Mouse (Mus musculus) right cerebral cortex, postnatal 10 days (tissue): ENCODE measurements around the gene Slc22a4.
"Not testable (repeated sequence)": the region's sequence is repeated elsewhere in the genome, so short reads cannot be mapped to it uniquely, and the experiment has no call there.

Experiments
- DNase-seq, 2 experiments: peaks; one replicate each; pipeline ENCODE4 v3.0.0; 2021; ENCODE audit warnings: low spot score in 2 of 2

Slc22a4 gene

DNA sequence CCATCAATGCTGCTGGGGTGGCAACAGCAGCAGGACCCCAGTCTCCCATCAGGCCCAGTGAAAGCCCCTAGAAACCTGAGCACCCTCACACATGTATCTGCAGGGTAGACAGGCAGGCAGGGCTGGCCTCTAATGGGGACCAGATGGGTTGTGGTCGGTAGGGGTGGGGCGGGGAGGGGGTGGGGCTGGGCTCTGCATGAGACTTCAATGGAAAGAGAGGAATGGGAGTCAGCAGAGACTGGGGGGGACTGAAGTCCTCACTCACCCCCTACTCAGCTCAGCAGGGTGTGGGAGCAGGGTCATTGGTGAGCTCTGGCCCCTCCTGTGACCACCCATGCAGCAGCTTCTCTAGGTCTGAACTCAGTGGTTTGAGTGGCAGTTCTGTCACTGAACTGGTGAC is 29.5 kb upstream of the Slc22a4 start:
- no peak for DNase-seq

DNA sequence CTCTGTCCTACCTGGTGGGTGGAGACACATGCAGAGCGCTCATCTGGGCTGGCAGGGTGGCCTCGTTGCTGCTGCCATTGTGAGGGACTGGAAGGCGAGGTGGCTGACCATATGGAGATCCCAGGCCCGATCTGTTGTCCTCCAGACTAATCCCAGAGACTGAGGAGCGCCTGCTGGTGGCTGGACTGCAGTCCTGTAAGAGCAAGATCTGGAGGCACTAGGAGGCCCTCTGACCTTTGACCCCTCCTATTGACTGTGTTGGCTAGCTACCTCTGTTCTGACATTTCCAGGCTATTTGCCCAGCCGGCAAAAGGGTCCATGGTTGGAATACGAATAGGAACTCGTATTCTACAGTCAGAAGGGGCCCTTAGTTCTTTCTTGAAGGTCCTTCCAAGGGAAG is 28.2 kb upstream of the Slc22a4 start:
- DNase-seq: peak; percentile 70 to 79

DNA sequence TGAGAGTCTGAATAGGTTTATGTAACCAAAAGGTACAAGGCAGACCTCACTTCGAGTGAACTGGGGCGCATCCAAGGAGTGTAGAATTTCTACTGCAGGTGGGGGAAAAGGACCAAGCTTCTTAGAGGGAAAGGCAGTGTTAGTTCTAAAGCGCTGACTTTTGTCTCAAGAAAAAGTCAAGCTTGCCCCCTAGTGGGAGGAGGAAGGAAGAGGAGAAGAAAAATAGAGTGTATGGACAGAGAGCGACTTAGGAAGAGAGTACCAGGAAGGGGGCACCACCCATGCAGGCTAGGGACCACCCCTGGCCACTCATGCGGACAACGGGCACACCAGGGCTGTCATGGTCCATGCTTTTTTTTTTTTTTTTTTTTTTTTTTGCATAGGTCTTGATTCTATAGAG is 26.4 kb upstream of the Slc22a4 start:
- peak; percentile 59 to 61 for DNase-seq

DNA sequence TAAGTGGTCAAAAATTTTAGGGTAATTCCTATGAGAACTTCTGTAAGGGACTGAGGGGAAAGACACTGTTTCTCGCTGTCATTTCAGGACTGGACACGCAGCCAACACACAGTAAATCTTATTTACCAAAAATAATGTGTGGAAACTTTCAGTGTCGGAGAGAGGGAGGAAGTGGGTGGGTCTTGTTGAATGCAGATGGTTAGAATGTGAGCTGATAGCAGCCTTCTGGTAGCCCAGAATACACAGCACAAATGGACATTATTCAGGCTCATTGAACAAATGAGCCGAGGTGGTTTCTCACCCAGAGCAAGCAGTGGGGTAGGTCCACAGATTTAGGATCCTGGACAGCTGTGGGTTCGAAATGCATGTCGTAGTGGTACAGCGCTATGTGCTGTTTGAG is 25.2 kb upstream of the Slc22a4 start:
- DNase-seq: no peak

DNA sequence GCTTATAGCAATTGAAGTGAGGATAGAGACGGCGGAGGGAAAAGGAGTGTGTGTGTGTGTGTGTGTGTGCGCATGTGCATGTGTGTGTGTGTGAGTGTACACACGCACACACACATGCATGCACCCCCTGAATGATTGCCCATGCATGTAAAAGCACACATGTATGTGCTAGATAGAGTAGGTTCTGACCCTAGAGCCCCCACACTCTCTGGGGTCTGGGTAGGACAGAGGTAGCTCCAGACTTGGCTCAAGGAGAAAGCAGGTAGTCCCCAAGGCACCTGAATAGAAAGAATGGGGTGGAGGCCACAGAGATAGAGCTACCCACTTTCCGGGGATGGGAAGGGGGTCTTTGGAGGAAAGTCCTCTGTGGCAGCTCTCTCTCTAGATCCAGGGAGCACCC is 24.2 kb upstream of the Slc22a4 start:
- DNase-seq: no peak

DNA sequence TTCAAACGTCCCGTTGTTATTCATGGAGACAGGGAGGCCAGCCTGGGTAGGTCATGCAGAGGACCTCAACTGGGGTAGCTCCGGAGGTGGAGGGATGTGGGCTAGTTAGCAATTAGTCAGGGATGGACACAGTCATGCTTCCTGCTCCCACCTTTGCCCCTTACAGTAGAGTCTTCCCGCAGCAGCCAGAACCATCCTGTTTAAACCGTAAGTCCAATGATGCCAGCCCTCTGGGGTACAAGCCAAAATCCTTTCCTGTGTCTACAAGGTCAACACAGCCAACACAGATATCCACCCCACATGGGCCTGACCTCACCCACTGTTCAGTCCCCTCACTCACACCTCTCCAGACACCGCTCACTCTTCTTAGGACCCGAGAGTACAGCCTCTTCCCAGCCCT is 23.3 kb upstream of the Slc22a4 start:
- DNase-seq: no peak

DNA sequence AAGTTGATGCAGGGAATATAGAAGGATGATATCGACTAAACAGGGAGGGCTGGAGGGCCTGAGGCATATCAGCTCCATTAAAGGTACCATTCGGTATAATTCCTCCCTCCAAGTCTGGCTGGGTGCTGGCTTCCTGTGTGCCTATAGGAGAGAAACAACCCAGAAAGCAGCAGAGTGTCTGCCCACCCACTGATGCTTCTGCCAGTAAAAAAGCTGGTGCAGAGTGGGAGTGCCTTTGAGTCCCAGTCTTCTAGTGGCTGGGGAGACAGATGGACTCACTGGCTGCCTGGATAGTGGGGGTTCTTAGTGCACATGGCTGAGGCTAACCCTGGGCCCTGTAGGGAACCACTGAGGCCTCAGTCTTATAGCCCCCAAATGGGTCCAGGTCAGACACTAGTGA is 22.3 kb upstream of the Slc22a4 start:
- no peak for DNase-seq

DNA sequence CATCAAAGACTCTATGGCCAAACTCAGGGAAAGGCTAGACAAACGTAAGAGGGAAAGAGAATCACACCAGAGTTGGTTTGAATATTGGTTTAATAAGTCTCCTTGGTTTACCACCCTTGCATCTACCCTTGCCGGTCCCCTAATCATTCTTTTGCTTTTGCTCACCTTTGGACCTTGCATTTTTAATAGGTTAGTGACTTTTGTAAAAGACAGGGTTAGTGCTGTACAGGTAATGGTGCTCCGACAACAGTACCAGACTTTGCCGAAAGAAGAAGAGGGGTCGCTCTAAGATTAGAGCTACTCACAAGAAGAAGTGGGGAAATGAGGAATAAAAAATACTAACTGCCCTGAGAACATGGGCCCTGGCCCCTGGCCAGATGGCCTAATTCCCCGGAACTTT is 12.8 kb upstream of the Slc22a4 start:
- no peak for DNase-seq

DNA sequence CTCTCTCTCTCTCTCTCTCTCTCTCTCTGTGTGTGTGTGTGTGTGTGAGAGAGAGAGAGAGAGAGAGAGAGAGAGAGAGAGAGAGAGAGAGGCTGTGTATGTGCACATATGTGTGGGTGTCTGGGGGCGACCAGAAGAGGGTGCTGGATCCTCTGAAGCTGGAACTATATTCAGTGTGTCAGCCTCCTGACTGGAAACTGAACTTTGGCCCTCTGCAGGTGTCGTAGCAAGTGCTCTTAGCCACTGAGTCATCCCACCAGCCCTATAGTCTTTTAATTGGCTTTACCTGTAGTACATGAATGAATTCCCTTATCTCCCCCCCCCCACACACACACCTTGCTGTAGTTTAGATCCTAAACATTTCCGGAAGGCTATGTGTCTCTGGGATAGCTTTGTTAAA is 5.0 kb upstream of the Slc22a4 start:
- DNase-seq: not testable (repeated sequence)

DNA sequence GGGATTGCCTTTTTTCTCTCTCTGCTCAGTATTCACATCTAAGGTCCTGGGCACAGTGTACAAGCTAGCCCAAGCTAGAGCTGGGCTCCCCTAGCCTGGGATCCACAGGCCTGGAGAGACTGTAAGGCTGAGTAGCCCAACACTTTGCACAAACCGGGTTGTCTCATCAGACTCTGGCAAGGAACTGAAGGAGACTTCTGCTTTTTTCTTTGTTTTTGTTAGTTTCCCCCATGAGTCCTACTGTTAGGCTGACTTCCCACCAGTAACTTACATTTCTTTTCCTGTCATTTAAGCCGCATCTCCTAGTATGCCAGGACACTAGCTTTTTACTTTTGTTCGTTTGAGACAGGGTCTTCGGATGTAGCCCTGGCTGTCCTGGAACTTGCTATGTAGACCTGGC is 1.1 kb upstream of the Slc22a4 start:
- no peak for DNase-seq

DNA sequence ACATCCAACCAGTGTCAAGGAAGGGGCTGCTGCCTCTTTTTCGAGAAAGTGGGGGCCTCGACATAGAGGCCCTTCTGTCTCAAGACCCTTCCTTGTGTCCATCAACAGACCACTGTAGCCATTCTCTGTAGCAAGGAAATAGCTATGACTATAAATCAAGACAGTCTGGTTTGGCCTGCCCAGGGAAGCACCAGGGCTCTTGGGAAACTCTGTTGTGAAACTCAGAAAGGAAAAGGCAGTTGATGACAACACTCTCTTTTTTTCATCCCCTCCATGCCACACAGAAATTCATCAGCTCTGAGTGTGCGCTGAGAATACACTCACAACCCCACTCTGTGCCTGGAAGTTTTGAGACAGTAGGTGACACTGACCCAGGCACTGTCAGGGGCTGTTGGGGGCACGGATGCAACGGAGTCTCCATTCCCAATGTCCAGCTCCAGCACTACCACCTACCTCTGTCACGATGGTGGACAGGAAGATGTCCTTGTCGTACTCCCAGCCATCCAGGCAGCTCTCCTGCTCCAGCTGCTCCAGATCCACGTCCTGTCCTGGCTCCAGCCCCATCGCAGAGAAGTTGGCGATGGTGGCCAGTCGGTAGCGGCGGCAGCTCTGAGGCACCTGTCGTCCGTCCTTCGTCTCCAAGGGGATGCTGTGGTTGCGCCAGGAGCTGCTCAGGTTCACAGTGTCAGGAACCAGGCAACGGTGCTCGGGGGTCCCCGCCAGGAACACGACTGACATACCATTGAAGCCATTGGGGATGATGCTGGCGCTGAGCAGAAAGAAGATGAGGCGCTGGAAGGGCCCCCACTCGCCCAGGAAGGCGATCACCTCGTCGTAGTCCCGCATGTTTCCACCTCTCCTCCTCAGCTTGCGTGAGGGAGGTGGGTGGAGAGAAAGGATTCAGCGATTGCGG is 503 bp downstream of the Slc22a4 start:
- no peak for DNase-seq

DNA sequence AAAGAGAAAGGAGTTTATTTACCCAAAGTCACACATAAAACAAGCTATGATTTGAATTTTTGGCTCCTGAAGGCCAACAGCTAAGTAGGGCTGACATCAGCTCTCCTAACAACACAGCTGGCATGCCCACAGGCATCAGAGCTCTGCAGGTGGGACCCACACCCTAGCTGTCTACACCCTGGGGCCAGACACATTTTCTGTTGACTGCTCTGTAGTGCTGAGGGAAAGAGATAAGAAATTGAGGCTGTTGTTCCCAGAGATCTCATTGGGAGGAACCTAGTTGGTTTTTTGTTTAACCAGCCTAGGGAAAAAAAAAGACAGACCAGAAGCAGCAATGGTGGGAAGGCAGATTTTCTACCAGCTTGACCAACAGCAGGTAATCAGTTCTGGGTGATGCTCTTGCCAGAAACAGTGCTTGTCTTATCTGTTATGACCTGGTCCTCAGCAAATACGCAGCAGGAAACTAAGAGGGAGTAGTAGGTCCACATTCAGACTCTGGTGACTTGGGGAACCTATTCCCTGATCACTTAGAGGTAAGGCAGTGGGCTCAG is 1.3 kb downstream of the Slc22a4 start:
- DNase-seq: no peak

DNA sequence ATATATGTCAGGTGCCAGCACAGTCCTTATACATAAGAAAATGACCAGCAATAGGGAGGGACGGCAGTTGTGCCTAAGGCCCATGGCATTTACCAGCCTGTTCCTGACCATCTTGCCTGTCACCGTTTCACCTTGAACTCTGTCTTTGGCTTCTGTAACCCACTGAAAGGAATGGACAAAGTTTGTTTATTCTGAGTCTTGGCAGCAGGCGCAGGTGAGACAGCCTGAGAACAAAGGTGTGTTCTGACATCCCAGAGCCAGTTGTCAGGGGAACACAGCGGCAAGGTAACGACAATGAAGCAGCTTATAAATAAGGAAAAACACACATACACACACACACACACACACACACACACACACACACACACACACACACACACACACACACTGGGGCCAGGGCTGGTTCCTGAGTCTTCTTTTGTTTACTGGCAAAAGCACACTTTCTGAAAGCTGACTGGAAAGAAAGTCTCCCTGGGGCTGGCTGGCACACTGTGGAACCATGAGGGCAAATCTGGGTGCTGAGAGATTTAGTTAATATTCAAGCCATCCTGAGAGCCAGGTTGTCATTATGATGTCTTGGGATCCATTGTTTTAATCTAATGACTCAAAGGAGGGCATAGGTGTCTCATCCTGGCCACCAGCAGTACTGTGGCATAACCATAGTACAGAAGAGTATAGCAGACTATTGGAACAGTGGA is 6.3 kb downstream of the Slc22a4 start:
- no peak for DNase-seq

DNA sequence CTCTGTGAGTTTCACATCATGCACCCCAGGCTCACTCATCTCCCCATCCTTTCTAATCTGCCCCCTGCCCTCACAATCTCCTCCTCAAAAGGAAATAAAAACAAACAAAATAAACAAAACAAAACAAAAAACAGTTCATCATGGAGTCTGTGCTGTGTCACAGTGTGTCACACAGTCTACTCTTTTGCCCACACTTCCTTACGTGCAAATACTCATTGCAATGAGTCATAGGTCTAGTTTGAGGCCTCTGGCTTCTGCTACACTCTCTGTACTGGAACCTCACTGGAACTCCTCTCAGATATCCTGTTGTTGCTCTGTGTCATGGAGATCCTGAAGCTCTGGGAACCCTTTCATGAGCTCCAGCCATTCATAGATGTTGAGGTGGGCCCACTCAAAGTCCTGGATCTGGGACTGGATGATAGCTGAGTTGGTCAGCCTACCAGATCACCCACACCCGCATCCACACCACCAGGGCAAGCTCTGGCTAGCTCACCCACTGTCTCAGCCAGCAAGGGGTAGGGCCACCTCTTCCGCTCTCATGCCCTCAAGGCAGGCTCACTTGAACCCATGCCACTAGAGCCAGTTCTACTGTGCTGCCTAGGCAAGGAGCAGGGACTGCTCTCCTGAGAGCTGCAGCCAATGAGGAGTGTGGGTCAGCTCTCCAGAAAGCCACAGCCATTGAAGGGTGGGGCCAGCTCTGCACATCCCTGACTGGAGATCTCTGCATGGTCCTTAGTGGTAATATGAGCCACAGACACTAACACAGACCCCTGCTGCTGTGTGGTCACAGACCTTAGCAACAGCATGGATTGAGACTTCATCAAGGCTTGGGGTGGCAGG is 8.8 kb downstream of the Slc22a4 start:
- DNase-seq: no peak

DNA sequence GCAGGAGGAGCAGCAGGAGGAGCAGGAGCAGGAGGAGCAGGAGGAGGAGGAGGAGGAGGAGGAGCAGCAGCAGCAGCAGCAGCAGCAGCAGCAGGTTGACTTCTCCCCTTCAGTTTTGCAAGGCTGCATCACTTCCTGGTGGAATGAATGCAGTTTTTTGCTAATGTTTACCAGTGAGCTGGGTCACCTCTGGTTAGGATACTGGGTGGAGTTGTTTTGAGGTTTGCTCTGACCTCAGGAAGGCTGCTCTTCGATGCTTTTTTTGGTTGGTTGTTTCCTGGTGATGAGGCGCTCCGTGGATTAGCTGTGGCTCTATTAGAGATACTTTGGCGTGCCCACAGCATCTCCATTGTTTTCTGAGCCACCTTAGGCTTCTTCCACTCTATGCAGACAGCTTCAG is 10.3 kb downstream of the Slc22a4 start:
- DNase-seq: no peak

DNA sequence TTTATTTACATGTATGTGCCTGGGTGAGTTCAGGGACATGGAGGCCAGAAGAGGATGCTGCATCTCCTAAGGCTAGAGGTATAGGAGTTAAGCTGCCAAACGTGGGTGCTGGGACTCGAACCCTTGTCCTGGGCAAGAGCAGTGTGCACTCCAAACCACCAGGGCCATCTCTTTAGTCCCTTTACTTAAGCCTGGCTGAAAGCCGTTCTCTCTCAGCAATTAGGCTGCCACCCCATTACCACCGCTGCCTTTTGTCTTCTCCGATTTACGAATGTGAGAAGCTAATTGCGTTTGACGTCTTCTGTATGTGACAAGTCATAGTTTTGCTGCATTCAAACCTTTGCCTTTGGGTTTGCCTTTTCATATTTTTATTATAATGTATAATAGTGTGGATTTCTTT is 11.8 kb downstream of the Slc22a4 start:
- DNase-seq: no peak

DNA sequence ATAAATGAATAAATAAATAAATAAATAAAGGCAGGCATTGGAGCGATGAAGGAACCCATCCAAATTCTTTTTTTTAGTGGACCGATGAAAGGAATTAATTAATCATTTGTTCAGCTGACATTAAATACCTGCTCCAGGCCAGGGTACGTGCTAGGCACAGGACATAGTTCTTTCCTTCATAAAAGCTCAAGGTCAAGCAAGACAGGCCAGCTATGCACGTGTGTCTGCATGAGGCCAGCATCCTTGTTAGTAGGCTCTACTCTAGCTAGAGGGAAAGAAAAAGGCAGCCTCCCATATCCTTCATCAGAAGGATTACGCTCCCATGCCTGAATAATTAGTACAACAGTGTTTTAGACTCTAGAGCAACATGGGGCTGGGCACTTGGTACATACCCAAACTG is 14.9 kb downstream of the Slc22a4 start:
- no peak for DNase-seq

DNA sequence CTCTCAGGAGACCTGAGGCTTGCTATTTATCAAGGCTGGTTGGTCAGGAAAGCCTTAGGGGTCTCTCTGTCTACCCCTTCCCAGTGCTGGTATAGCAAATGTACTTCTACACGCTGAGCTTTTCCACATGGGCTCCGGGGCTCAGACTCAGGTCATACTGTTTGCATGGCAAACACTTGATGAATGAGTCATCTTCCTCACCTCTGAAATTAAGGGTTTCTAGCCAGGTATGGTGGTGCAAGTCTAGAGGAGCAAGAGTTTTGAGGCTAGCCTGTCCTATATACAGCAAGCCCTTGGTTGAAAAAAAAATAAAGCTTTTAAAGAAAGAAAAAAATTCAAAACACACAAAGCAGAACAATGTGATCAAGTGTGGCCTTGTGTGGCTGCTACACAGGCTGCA is 16.6 kb downstream of the Slc22a4 start:
- DNase-seq: no peak

DNA sequence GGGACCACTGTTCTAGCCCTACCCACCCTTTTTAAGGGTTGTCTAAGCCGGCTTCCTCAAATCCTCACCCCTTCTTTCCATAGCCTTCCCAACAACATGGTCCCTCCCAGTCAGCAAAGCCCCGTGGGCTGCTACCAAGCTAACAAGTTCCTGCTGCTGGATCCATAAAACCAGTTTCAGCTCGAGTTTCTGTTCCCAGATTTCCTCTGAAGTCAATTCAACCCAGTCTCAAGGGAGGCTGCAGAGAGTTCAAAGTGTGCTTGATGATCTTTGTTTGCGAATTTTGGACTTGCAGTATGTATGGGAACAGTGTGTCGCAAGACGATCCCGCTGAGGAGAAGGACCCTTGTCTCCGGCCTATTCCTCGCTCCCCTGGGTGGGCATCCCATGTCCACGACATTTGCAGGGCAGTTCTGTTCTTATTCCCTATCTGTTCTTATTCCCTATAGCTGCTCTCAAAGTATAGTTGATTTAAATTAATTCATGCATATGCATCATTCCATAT is 19.4 kb downstream of the Slc22a4 start:
- no peak for DNase-seq

DNA sequence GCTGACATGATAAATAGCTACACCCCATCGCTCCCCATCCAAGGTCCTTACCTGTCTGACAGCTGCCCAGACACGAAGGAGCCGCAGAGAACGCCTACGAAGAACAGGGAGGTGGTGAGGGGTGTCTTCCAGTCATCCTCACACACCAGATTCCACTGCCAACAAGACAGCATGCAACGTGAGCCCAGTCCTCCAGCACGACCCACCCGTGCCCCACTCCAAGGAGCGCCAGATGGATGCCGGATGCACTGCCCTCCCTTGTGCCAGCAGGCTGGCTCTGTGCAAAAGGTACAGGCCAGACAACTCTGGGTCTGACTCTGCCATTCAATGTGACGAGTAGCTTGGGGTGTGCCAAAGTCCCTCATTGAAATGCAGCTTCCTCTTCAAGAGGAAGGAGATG is 20.2 kb downstream of the Slc22a4 start:
- no peak for DNase-seq

DNA sequence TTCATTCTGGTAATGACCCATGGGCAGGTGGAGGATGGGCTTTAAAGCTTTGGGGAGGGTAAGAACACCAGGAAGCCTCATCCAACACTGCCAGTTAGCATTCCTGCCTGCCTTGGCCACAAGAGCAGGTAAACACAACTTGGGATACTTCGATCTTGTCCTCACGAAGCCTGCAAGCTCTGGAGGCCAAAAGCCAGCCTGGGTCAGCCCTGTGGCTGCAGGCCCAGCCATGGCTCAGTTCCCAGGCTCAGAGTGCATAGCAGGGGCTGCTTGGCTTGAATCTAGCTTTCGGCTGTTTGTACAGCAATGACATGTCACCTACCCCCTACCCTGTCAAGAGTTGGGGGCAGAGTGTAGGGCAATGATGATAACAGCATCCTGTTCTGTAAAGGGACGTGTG is 21.0 kb downstream of the Slc22a4 start:
- peak in 1 of 2 experiments; percentile 47 for DNase-seq

DNA sequence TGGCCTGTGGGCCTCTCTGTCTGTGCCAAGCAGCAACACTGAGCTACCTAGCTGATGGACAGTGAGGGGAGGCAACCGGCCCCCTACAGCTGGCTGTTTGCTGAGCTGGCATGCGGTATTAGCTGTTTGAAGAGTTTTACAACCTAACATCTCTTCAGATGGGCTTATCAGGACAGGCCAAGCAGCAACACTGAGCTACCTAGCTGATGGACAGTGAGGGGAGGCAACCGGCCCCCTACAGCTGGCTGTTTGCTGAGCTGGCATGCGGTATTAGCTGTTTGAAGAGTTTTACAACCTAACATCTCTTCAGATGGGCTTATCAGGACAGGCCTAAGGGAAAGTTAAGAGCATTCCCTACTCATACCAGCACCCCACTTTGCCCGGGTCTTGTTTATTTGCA is 21.5 kb downstream of the Slc22a4 start:
- not testable (repeated sequence) for DNase-seq
